Mouse (Mus musculus): ENCODE measurements around the gene Mrgbp.

The Mrgbp gene

GRCm38 (mm10) chr2:180589123-180589831 lies 8.2 kb downstream of the Mrgbp start, which contains the start of gene Ogfr:
Ogfr (plus strand) TSS chr2:180589245.
- in situ Hi-C loops (cut with MboI, MseI) = no loop called here

GRCm38 (mm10) chr2:180597490-180597889 lies 16.4 kb downstream of the Mrgbp start, which contains the start of gene Col9a3:
Col9a3 (plus strand) TSS chr2:180597790.
- in situ Hi-C loops (cut with MboI, MseI) = no loop called here

- in situ Hi-C loops (cut with MboI, MseI) = no loop called here
Observed at GRCm38 (mm10) chr2:180598157-180598705, 17.1 kb downstream of the Mrgbp start.

GRCm38 (mm10) chr2:180600569-180601021 lies 19.5 kb downstream of the Mrgbp start:
- in situ Hi-C loops (cut with MboI, MseI) = no loop called here

GRCm38 (mm10) chr2:180604781-180605180 lies 23.7 kb downstream of the Mrgbp start:
- in situ Hi-C loops (cut with MboI, MseI) = no loop called here

- in situ Hi-C loops (cut with MboI, MseI) = no loop called here
Observed at GRCm38 (mm10) chr2:180610283-180610682, 29.2 kb downstream of the Mrgbp start.

GRCm38 (mm10) chr2:180611882-180612281 lies 30.8 kb downstream of the Mrgbp start:
- in situ Hi-C loops (cut with MboI, MseI) = no loop called here
